Mouse (Mus musculus) A20 (cell line): ENCODE measurements at regions not wholly inside any gene's neighbourhood (a gene's known extent, or its start where the extent isn't known, plus 50 kb on each side); places are given as distances from the start of the nearest gene placed in this dataset.

ENCODE experiments used
- DNase-seq: peaks from one replicate; pipeline ENCODE4 v3.0.0-alpha.2; 2011; ENCODE audit warnings: low read depth, low spot score

DNA sequence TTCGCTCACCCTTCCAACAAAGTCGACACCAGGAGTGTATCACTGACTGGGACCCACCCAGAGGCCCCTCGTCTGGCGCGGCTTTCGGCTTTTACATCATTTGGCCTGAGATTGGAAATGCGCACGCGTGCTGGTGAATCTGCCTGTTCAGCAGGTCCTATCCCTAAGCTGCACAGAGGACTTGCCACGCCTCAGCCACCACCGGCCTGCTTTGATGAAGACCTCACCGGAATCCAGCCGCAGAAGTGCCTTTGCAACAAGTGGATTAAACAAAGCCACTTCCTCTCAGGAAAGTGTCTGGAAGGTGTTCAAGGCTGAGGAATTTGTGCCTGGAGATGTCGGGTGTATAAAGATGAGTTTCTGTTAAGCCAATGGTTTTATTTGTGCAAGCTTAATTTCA, 143.3 kb upstream of the Zc3h12a start:
- no peak for DNase-seq

DNA sequence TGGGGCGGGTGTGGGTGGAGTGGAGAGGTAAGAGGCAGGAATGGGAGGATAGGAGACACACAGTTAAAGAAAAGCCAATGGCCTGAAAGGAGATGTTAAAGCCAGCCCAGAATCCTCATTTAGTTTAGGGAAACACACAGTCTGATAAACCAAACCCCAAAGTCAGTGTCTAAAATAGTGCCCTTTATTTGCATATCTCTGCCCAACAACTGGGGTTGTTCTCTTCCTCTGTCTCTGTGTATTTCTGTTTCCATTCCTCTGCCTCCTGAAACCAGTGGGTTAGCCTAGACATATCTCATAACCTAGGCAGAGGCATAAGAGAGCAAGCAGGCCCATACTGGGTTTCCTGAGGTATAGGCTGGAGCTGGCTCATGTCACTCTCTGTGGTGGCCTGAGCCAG, 138.6 kb upstream of the Zc3h12a start:
- peak; percentile 77 for DNase-seq

DNA sequence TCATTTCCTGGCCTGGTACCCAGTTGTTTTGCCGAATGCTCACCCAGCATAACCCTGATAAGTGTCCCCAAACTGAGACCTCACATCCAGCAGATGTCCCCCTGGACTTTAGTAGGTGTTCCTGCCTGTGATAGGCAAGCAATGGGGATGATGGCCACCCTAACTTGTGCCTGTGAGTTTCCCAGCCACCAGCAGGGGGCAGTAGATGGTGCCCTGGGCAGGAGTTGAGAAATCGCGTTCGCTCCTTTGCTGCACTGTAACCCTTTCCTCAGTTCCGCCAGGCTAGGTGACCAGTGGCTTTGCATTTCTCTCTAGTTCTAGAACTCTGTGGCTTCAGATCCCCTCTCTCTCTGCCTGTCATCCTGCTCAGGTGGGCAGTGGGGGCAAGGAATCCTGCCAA, 137.9 kb upstream of the Zc3h12a start:
- peak; percentile 88 for DNase-seq

DNA sequence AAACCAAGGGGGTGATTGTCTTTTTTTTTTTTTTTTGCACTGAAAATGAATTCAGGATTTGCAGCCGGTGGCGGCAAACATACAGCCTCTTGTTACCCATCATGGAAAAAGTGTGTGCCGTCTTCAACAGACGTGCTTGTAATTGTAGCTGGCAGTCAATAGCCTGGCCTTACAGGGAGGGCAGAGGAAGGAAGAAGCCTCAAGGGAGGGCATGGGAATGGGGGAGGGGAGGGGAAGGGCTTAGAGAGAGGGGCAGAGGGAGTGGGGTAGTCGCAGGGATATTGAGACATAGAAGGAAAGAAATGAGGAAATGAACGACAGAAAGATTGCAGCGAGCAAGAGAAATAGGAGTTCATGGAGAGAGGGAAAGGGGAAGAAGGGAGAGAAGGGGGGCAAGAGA, 137.4 kb upstream of the Zc3h12a start:
- DNase-seq, result no peak

DNA sequence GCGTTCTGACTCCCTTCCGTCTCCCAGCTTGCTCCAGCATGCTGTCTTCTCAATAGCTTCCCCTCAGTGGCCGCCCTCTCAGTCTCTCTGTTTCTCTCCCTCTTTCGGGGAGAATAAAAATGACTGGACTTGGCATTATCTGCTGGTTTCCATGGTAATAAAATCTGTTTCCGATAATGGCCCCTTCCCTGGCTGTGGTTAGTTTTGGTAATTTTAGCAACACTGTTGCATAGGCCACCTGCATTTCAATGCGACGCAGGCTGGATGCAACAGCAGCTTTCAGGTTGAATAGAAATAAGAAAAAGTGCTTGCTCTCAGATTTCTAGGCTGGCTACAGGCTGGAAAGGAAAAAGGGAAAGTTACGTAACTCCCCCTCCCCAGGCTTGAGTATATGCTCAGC, 133.9 kb upstream of the Zc3h12a start:
- peak; percentile 20 for DNase-seq

DNA sequence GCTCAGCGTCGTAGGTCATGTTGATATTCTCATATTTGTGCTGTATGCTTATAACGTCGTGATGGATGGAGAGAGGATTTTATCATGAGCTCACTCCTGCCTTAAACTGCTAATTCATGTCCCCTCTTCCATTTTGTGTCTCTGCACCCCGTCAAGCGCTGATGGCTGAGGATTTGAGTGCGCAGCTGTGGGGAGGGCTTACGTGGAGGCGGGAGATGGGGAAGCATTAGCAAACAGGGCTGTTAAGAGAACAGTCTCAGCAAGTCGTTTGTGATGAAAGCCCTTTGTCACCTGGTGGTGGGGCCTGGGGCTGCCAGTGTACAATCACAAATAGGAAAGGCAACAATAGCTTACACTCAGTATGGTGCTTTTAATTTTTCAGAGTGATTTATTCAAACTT, 131.7 kb upstream of the Zc3h12a start:
- DNase-seq, result no peak

DNA sequence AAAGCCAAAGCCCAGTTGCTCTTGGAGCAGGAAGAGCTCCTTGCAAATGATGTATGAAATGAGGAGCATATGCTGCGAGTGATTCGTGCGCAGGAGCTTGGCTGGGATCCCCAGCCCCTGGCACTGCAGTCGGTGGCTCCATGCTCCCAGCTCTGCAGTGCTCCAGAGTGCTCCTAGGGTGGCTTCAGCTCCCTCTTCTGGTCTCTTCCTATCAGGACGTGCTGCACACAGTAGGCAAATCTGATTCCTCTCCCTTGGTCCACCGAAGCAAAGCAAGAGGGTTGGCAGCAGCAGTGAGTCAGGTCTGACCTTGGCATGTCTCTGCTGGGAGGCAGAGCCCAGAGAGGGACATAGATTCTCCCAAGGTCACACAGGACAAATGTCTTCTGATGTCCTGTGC, 130.3 kb upstream of the Zc3h12a start:
- no peak for DNase-seq

DNA sequence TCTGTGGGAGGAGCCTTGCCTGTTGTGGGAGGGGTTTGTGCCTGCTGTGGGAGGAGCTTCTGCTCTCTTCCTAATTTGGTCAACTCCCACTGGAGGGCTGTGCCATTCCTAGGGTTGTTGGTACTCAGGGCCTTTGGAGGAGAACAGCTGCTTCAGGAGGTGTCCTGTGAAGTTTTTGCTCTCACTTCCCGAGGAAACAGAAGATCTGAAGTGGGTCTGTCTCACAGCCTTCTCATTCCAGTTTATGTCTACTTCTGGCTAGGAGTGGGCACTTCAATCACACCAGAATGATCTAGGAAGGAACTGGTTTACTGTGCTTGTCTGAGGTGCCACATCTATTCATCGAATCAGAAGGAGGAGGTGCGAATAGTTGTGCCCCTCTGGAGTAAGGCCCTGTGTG, 125.5 kb upstream of the Zc3h12a start:
- no peak for DNase-seq

DNA sequence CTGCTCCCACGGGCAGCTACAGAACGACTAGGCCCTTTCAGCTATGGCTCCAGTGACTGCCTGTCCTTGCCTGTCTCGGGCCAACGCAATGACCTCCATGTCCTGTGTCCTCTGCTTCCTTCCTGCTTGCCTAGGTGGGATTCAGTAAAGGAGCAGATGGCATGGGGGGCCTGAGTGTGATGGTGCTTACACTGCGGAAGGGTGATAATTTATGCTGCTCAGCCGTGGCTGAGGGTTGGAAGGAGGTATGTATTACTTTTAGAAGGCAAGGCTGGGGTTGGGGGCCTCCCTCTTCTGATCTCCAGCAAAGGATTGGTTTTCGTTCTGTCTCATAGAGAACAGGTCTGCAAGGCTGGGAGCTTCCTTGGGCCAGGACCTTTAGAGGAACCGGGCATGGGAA, 124.6 kb upstream of the Zc3h12a start:
- DNase-seq, result no peak

DNA sequence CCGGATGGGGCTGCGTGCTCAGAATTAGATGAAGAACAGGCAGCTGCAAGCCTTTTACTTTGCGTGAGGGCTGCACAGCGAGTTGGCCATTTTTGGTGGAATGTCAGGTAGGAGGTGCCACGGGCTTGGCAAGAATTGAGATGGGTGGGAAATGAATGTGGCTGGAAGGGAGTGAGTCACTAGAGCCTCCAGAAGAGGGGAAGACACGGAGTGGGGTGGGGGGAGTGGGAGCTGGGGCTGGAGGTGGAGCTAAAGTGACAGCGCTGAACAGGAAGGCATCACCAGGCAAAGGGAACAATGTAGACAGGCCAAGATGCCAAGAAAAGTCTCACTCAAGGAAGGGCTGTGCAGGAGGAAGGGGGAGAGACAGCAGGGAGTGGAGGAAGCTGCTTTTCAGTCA, 121.4 kb upstream of the Zc3h12a start:
- DNase-seq, result no peak

DNA sequence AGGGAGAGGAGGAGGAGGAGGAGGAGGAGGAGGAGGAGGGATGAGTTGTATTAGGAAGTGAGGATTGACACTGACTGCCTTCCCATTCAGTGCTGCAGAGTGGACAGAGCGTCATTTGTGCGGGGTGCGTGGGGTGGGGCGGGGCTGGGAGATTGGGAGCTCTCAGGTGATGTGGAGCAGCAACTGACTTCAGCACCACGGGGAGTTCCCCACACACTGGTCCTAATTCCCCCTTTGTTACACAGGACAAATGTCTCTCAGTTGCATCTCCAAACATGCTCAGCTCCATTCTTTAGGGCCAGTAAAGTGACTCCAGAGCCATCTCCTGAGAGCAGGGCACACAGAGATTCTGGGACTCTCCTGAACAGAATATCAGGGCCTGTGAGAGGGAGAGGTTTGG, 118.5 kb upstream of the Zc3h12a start:
- DNase-seq, result no peak

DNA sequence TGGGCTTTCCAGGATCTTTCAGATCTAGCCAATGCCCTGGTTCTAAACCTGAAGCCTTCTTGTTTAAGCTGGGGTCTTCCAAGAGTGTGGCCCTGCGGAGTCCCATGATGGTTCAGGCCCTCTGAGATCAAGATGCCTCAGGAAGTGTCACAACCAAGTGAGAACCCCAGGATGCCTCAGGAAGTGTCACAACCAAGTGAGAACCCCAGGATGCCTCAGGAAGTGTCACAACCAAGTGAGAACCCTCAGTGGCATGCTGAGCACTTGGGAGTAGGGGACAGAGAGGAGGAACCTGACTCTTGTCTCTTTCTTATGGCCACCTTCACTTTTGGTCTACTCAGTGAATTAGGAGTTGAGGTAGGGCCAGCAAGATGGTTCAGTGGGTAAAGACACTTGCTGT, 114.9 kb upstream of the Zc3h12a start:
- DNase-seq, result no peak

DNA sequence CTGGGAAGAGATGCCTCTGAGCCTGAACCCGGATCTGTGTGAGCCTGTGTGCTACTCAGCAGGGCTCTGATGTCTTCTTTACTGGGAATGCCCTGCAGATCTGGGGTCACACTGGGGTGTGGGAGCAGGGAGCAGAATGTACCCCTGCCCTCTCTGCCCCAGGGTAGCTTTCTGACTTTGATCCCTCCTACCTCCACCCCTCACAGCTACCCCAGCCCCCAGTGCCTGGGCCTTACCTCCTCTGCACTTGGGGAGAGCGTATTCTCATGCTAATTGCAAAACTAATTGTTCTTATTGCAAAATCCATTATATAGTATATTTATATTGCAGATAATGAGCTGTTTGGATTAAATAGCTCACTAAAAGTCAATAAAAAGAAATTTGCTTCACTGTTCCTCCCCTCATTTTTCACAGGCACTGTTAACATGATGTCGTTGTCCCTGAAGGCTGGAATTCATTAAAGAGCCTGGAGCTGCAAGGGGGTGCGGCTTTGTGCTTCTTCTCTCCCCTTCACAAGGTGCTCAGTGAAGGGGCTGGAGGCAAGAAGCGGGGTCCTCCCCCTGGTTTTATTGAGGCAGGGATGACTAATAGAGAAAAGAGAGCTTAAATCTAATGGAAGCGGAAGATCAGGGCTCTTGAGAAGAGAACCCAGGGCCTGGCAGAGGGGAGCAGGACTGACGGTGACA, 114.1 kb upstream of the Zc3h12a start:
- no peak for DNase-seq

DNA sequence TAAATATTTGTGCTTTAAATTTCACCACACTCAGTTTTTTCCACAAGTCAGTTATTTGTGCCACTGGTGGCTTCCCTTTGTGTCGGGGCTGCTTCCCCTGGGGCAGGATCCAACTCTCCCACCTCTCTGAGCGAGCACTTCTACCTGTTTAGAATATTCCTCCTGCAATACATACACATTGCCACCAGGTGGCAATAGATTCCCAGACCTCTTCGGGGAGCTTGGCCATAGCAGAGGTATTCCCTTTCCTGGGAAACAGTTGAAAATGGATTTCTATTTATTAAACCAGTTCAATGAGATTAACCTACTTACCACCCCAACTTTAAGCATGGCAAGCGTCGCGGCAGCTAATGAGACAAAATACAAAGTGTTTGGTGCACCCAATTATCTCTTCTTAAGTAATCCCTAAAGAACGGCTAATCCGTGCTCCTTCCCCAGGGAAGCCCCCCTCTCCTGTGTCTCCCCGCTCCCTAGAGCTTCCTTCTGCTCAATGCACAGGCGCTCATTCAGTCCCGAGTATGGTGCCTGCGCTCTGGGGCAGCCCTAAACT, 104.1 kb upstream of the Zc3h12a start:
- DNase-seq, result peak; percentile 39

DNA sequence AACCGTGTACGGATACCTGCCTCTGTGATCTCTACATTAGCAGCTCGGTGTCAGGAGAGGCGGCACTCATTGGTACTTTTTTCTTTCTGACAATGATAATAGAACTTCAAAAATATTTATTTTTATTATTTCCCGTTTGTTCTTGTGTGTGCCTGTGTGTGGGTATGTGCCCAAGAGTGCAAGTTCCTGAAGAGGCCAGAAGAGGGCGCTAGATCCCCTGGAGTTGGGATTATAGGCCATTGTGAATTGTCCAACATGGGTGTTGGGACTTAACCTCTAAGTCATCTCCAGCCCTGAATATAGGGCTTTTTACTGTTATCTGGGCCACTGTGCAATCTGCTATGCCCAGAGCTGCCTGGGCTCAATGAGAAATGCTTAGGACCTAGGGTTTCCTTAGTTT, 99.6 kb upstream of the Zc3h12a start:
- no peak for DNase-seq

DNA sequence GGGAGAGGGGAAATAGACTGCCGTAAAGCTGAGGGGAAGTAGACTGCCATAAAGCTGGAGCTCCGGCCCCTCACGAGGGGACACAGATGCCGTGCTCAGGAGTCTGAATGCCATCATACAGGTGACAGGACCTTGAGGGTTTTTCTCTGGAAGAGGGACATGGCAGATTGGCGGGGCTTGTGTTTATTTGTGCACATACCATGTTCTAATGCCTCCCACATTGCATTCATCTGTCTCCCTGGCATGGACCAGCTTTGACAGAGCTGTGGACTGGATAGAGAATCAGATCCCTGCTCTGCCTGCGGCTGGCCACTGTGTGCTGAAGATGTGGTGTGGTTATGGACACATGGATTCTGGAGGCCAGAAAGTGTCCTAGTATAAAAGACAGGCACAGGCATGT, 95.3 kb upstream of the Zc3h12a start:
- no peak for DNase-seq

DNA sequence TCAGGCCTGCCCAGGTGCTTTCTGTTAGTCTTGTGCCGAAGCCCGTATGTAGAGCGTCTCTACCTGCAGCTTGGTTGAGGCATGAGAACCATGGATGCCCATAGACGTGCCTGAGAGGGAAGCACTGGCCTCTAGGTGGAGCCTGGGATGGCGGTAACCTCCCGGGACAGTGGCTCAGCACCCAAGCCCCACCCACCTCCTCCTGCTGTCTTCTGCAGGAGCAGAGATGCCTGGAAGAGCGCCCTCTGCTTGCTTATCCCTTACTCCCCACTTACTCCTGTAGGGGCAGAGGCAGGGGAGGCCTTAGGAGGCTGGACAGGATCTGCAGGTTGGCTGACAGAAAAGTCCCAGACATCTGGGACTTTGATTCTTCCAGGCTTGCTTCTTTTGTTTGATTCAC, 92.7 kb upstream of the Zc3h12a start:
- DNase-seq, result peak; percentile 36

DNA sequence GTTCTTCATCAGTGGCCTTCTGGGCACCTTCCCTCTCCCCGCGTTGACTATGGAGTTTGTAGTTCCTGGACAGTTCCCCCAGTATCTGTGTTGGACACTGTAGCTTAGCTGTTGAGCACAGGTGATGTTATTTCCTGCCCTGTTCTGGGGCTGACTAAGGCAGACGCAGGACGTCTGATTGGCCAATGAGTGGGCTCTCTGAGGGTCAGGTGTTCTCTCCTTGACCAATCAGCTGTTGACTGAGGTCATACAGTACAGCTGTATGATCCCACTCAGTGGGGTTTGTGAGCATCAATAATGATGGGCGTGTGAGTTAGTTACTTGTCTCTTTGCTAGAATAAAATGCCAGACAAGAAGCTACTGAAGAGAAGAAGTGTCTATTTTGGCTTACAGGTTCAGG, 91.6 kb upstream of the Zc3h12a start:
- DNase-seq, result peak; percentile 16

DNA sequence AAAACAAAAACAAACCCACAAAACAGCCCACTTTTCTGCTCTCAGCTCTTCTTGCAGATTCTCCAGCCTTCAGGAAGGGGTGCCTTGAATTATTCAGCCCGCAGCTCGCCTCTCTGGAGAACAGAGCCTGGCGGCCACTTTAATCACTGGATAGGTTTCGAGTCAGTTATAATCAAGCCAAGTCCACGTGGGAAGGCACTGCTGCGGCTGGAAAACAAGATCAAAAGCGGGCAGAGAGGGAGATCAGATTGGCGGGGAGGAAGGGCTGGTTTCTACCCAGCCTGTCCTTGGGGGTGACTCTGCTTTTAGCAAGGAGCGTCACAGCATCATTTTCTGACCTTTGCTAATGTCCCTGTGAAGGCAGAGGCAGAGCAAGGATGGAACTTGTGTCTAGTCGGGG, 86.7 kb upstream of the Zc3h12a start:
- DNase-seq, result no peak

DNA sequence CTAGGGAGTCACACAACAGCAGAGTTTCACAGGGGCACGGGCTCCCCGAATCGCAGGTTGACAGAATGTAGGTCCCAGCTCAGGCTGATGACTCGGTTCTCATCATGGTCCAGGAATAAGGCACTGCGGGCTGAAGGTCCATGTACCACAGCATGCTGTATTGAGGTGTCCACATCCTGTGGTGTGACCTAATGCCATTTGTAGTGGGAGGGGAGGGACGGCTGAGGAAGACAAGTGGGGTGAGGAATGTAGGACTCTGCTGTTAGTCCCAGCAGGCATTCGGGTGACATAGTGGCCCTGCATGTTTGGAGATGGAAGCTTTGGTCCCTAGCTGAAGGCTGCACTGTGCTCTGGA, 84.5 kb upstream of the Zc3h12a start:
- no peak for DNase-seq

DNA sequence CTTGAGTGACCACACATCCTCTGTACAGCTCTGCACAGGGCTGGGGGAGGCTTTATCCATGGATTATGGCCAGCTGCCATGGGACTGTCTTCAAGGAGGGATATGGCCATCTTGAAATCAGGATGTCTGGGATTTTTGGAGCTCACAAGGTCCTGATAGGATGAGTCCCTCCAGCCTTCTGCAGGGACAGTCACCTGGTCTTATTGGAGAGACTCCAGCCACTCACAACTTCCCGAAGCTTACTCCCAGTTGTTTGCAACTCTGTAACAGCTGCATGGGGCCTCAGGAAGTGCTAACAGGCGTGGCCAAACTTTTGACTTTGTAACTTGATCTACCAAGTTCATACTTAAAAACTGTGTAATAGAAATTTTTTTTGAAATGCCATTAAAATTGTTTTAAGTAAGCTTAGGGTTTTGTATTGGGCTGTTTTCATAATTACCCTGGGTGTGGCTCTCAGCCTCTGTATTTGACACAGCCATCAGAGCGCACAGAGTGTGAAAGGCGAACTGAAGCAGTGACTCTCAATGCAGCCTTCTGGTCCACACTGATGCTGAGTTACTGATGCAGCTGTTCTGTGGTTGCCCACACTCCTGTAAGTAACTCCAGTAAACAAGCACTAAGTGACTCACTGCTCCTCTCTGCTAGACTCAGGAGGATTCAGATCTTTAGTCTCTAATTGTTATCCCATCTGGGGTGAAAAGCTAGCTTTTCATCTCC, 84.0 kb upstream of the Zc3h12a start:
- DNase-seq, result no peak

DNA sequence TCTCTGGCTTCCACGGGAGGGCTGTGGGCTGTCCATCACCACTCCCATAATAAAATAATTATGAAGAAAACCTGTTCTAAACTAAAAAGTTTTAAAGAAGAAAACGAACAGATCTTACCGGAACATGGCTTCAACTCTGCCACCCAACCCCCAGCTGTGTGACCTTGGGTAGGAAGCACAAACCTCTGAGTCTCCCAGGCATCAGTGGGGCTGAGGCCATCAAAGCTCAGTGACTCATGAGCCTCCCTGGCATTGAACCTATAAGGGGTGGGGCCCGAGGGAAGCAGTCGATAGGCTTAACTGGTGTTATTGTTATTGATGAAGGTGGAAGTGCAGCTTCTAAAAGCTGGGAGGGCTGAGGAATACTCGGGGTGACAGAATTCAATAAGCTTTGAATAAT, 83.1 kb upstream of the Zc3h12a start:
- no peak for DNase-seq

DNA sequence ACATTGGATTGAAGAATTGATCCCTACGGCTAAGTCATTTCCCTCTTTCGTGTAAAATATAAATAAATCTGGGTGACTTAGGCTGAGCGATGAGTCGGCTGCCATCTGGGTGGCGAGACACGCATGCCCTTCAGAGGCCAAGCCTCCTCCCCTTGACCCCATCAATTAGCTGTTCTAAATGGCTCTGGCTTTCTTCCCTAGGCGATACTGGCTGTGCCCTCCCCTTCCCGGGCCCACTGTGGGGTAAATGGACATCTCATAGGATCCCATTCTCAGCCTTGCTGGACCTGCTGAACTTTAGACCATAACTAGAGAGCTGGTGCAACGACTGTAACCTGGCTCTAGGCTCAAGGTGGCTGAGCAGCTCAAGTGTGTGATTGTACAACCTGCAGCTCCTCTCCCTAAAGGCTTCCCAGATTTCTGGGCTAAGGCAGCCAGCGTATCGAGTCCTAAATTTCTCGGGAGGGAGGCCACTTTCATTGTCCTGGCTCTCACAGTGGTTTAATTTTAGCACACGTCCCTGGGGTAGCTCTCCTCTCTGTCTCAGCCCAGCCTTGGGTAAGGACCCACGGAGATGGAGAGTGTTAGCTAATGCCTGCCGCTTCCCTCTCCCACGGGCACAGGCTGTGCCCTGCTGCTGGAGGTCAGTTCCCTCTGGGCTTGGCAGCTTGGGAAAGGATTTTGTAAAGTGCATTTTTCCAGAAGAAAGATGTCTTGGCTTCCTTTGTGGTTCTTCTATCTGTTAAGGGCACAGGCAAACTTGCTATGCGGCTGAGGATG, 80.7 kb upstream of the Zc3h12a start:
- DNase-seq, result no peak
